Mouse (Mus musculus): ENCODE data around the gene Ldlrad3.

Gene Ldlrad3

GRCm38 (mm10) chr2:102118988-102119460 lies 67.2 kb downstream of the Ldlrad3 start:
- in situ Hi-C loops (cut with MboI; ENCODE audit: low sequenced_read_pairs): no loop called here

GRCm38 (mm10) chr2:102117402-102117760 lies 68.8 kb downstream of the Ldlrad3 start:
- in situ Hi-C loops (cut with MboI; ENCODE audit: low sequenced_read_pairs): no loop called here

- in situ Hi-C loops (cut with MboI; ENCODE audit: low sequenced_read_pairs): no loop called here
These were observed 69.4 kb downstream of the Ldlrad3 start for GRCm38 (mm10) chr2:102116521-102117401.

GRCm38 (mm10) chr2:102113801-102114200 lies 72.4 kb downstream of the Ldlrad3 start:
- in situ Hi-C loops (cut with MboI; ENCODE audit: low sequenced_read_pairs): no loop called here

- in situ Hi-C loops (cut with MboI; ENCODE audit: low sequenced_read_pairs): no loop called here
These were observed 72.9 kb downstream of the Ldlrad3 start for GRCm38 (mm10) chr2:102113323-102113722.

GRCm38 (mm10) chr2:102111906-102112499 lies 74.2 kb downstream of the Ldlrad3 start:
- in situ Hi-C loops (cut with MboI; ENCODE audit: low sequenced_read_pairs): no loop called here

GRCm38 (mm10) chr2:102110306-102110705 lies 75.9 kb downstream of the Ldlrad3 start:
- in situ Hi-C loops (cut with MboI; ENCODE audit: low sequenced_read_pairs): no loop called here

GRCm38 (mm10) chr2:102107280-102107679 lies 78.9 kb downstream of the Ldlrad3 start:
- in situ Hi-C loops (cut with MboI; ENCODE audit: low sequenced_read_pairs): no loop called here

- in situ Hi-C loops (cut with MboI; ENCODE audit: low sequenced_read_pairs): no loop called here
These were observed 79.5 kb downstream of the Ldlrad3 start for GRCm38 (mm10) chr2:102106728-102107127.

- in situ Hi-C loops (cut with MboI; ENCODE audit: low sequenced_read_pairs): no loop called here
These were observed 80.7 kb downstream of the Ldlrad3 start for GRCm38 (mm10) chr2:102105454-102105853.

- in situ Hi-C loops (cut with MboI; ENCODE audit: low sequenced_read_pairs): no loop called here
These were observed 82.2 kb downstream of the Ldlrad3 start for GRCm38 (mm10) chr2:102103955-102104354.

- in situ Hi-C loops (cut with MboI; ENCODE audit: low sequenced_read_pairs): no loop called here
These were observed 85.7 kb downstream of the Ldlrad3 start for GRCm38 (mm10) chr2:102100490-102100889.

- in situ Hi-C loops (cut with MboI; ENCODE audit: low sequenced_read_pairs): no loop called here
These were observed 86.3 kb downstream of the Ldlrad3 start for GRCm38 (mm10) chr2:102099702-102100450.

- in situ Hi-C loops (cut with MboI; ENCODE audit: low sequenced_read_pairs): no loop called here
These were observed 86.9 kb downstream of the Ldlrad3 start for GRCm38 (mm10) chr2:102099261-102099660.

GRCm38 (mm10) chr2:102094773-102095172 lies 91.4 kb downstream of the Ldlrad3 start:
- in situ Hi-C loops (cut with MboI; ENCODE audit: low sequenced_read_pairs): no loop called here

GRCm38 (mm10) chr2:102094281-102094680 lies 91.9 kb downstream of the Ldlrad3 start:
- in situ Hi-C loops (cut with MboI; ENCODE audit: low sequenced_read_pairs): no loop called here

- in situ Hi-C loops (cut with MboI; ENCODE audit: low sequenced_read_pairs): no loop called here
These were observed 93.6 kb downstream of the Ldlrad3 start for GRCm38 (mm10) chr2:102092579-102092978.

- in situ Hi-C loops (cut with MboI; ENCODE audit: low sequenced_read_pairs): no loop called here
These were observed 94.5 kb downstream of the Ldlrad3 start for GRCm38 (mm10) chr2:102091516-102092350.

GRCm38 (mm10) chr2:102087787-102088186 lies 98.4 kb downstream of the Ldlrad3 start:
- in situ Hi-C loops (cut with MboI; ENCODE audit: low sequenced_read_pairs): no loop called here

- in situ Hi-C loops (cut with MboI; ENCODE audit: low sequenced_read_pairs): no loop called here
These were observed 99.6 kb downstream of the Ldlrad3 start for GRCm38 (mm10) chr2:102086583-102086982.

GRCm38 (mm10) chr2:102082782-102083181 lies 103.4 kb downstream of the Ldlrad3 start:
- in situ Hi-C loops (cut with MboI; ENCODE audit: low sequenced_read_pairs): no loop called here

Measured in CH12F3 (cell line).